Mouse (Mus musculus): Measurements from ENCODE around the gene Slc7a7.

Gene Slc7a7

DNA sequence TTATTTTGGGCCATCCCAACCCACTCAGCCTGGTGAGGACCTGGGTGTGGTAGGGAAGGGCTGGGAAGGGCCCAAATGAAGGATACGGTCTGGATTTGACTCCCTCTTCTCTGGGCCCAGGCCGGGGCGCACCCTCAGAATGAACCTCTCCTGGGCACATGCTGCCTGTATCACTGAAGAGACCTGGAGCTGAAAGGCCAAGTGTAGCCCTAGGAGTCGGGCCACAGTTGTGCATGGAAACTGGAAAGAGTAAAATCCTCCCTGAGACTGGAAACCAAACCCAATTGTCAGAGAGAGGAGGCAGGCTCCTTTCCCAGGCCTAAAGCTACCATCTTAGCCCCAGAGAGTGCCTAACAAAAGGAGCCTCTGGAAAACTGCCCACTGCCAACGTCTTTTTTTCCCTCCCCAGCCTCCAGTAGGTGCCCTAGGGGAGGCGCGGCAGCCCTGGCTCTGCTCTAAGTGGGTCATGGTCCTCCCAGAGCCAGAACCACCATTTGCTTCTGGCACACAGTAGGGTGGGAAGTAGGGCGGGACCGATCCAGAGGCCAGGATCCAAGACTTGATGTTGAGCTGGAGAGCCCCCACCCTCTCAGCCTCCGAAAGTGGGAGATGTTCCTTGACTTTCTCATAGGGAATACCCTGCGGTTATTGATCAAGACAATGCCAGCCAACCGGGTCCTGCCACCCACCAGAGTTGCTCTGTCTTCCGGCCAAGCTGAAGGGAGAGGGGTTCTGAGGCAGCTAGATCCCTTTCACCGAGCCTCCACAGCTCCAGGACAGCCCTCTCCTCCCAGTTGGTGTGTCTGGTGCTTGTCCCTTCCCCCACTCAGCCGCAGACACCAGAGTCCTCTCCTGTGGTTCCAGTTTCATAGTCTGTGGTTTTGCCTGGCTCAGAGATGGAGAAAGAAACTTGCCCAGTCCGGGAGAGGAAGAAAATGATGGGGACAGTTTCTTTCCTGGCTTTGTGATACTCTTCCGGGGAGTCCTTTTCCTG lies 15.6 kb upstream of the Slc7a7 start:
- in situ Hi-C loops (cut with MboI, MseI): no loop called here

DNA sequence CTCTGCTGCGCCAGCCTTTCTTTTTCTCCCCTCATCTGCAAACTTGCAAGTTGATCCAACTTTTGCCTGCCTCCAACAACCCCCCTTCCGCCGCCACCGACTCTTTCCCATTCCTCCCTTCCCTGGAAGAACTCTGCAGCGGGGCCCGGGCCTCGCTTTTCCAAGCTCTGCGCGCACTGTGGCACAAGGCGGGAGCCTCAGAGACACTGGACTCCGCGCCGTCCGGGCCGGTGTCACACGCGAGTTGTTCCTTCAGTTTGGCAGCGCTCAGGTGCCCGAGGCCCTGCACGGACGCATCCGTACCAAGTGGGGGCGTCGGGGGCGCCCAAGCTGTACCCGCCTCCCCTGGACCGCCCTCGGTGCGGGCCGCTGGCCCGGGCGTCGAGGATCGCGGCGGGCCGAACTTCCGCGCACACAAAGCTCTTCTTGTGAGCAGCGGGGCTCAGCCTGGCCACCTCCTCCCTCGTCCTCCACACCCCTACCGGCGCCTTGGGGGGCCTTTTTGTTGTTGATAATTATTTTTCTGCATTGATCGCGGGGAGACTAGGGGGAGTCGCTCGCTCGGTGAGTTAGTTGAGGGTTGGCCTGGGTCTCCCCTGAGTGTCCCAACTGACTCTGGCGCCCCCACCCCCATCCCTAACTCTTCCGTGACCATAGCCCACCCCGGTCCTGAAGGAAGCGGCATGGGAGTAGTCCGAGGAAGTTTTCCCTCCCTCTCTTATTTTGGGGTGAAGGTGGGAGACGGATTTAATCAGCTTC lies 14.7 kb upstream of the Slc7a7 start:
- in situ Hi-C loops (cut with MboI, MseI): no loop called here

DNA sequence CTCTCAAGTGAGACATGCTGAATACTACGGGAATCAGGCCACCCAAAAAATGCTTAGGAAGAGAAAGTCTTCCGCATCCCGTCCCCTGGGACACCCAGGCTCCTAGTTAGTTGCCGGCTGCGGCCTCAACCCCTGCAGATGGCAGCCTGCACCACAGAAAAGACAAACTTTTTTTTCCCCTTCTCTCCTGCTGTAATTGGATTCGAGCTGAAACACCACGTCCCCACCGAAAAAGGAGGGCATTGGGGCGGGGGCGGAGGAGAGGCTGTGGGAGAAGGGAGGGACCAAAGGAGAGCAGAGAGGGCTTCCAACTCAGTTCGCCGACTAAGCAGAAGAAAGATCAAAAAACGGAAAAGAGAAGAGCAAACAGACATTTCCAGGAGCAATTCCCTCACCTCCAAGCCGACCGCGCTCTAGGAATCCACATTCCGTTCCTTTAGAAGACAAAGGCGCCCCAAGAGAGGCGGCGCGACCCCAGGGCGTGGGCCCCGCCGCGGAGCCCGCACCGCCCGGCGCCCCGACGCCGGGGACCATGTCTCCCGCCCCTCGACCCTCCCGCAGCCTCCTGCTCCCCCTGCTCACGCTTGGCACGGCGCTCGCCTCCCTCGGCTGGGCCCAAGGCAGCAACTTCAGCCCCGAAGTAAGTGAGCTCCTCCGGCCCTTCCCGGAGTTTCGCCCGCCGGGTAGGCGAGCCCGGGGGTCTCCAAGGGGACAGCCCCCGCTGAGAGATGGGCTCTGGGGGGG lies 13.9 kb upstream of the Slc7a7 start, which contains the start of gene Mmp14:
Mmp14 (plus strand) TSS at position 279 of the 744 bp plus-strand sequence.
- in situ Hi-C loops (cut with MboI, MseI): no loop called here

DNA sequence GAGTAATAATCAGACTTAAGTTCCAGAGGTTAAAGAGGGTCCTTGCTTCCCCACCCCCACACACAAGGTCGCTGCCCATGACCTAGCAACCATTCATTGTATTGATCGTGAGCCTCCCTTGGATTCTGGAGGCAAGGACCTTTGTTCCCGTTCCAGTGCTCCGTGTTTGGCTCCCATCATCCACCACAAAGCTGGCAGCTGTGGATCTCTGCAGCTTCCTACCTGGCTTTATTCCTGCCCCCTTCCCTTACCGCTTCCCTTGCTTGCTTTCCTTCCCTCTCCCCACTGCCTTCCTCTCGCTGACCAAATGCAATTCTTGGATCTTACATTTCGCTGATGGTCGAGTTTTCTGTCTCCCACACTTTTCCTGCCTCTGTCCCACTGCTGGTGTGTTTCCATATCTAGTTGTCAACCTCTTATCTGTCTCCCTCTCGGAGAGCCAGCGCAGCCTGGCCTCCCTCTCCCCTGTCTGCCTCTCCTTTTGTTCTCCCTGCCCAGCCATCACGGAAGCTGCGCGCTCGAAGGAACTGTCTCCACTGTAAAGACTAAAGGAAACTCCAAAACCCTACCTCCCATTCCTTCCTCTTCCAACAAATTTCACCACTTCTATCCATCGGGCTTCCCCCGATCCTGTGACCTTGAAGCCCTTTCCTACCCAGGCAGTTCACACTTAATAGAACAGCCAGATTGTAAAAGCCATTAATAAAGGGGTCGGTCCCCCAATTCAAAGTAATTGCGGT lies 13.0 kb upstream of the Slc7a7 start:
- in situ Hi-C loops (cut with MboI, MseI): no loop called here

GRCm38 (mm10) chr14:54429332-54430093 lies 11.9 kb upstream of the Slc7a7 start:
- in situ Hi-C loops (cut with MboI, MseI): loop anchor here (5.0 kb wide), 1 partner anchor 197 kb away; no protein-coding TSS in a partner anchor

- in situ Hi-C loops (cut with MboI, MseI): loop anchor here (5.0 kb wide), 1 partner anchor 196 kb away; no protein-coding TSS in a partner anchor
Measured at GRCm38 (mm10) chr14:54428421-54428820, 10.8 kb upstream of the Slc7a7 start.

GRCm38 (mm10) chr14:54427696-54428095 lies 10.1 kb upstream of the Slc7a7 start:
- in situ Hi-C loops (cut with MboI, MseI): loop anchor here (5.0 kb wide), 1 partner anchor 195 kb away; no protein-coding TSS in a partner anchor

DNA sequence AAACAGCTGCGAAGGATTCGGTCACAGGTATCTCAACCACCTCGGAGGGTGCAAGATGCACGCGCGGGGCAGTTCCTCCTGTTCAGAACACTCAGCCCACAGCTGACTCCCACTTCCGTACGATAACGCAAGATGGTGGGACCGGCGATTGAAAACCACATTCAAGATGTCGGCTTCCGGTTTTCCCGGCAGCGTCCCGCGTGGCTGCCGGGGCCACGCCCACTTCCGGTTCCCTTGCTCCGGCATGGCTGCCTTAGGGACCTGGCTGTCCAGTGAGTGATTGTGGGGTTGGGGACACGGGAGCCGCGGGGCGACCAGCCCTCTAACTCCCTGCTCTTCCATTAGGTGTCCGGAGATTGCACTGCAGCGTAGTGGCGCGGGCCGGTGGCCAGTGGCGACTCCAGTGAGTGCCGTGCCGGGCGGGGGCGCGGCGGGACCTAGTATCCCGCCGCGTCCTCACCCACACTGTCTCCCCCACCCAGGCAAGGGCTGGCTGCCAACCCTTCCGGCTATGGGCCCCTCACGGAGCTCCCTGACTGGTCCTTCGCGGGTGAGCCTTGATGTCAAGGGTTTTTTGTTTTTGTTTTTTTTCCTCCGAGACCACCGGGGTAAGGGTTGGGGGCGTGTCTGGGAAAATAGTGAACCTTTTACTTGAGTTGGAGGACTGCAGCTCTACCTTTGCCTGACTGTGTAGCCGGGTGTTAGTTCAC lies 9.3 kb upstream of the Slc7a7 start, which contains the start of gene Mrpl52:
Mrpl52 (plus strand) TSS at position 221 of the 710 bp plus-strand sequence.
- in situ Hi-C loops (cut with MboI, MseI): loop anchor here (5.0 kb wide), 1 partner anchor 195 kb away; no protein-coding TSS in a partner anchor

- in situ Hi-C loops (cut with MboI, MseI): loop anchor here (5.0 kb wide), 1 partner anchor 194 kb away; no protein-coding TSS in a partner anchor
Measured at GRCm38 (mm10) chr14:54426003-54426688, 8.6 kb upstream of the Slc7a7 start.

- in situ Hi-C loops (cut with MboI, MseI): loop anchor here (5.0 kb wide), 1 partner anchor 193 kb away; no protein-coding TSS in a partner anchor
Measured at GRCm38 (mm10) chr14:54425540-54425939, 8.0 kb upstream of the Slc7a7 start.

- in situ Hi-C loops (cut with MboI, MseI): loop anchor here (5.0 kb wide), 2 partner anchors 88 to 192 kb away; no protein-coding TSS in a partner anchor
Measured at GRCm38 (mm10) chr14:54424634-54425033, 7.1 kb upstream of the Slc7a7 start.

DNA sequence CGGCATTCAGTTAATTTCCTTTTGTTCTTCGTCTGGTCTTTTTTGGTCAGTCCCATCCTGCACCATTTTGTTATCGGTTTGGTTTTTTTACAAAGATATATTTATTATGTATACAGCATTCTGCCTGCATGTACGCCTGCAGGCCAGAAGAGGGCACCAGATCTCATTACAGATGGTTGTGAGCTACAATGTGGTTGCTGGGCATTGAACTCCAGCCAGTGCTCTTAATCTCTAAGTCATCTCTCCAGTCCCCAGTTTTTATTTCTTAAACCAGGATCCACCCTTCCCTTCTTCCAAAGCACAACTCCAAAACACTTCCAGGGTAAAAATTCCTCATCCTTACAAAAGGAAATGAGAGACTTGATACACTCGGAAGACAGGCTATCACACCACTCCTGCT lies 5.8 kb upstream of the Slc7a7 start:
- in situ Hi-C loops (cut with MboI, MseI): loop anchor here (5.0 kb wide), 1 partner anchor 89 kb away; no protein-coding TSS in a partner anchor

DNA sequence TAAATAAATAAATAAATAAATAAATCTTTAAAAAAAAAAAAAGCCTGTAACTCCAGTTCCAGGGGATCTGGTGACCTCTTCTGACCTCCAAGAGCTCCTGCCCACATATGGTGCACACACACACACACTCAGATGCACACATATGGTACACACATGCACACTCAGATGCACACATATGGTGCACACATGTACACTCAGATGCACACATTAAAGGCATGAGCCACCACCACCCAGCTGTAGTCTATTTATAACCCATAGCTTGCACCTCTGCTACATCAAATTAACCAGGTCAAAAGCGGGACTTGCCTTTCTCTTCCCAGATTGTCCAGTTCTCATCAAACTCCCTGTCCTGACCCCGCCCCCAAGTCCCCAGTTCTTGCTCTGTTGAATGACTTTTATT lies 3.4 kb upstream of the Slc7a7 start:
- in situ Hi-C loops (cut with MboI, MseI): loop anchor here (5.0 kb wide), 1 partner anchor 91 kb away; no protein-coding TSS in a partner anchor

- in situ Hi-C loops (cut with MboI, MseI): no loop called here
Measured at GRCm38 (mm10) chr14:54416830-54417229, 750 bp downstream of the Slc7a7 start.

GRCm38 (mm10) chr14:54416229-54416775 lies 1.3 kb downstream of the Slc7a7 start:
- in situ Hi-C loops (cut with MboI, MseI): no loop called here

GRCm38 (mm10) chr14:54415241-54416020 lies 2.1 kb downstream of the Slc7a7 start:
- in situ Hi-C loops (cut with MboI, MseI): no loop called here
